Mouse (Mus musculus) brain, embryonic 14.5 days (tissue): Measurements from ENCODE around the gene 9130008F23Rik.

Experiments
- CTCF ChIP-seq: fragments of 200-500 bp; IDR thresholded peaks from 2 replicates; pipeline ENCODE4 v1.5.1; 2012; ENCODE audit warnings: inconsistent platforms, mild to moderate bottlenecking, moderate library complexity, borderline replicate concordance; ENCODE audit not compliant: insufficient read depth, insufficient read length; ENCODE audit errors: extremely low read depth
- POLR2A ChIP-seq: fragments of 200-500 bp; IDR thresholded peaks from 2 replicates; pipeline ENCODE4 v1.6.1; 2012; ENCODE audit warnings: mild to moderate bottlenecking, inconsistent platforms, borderline replicate concordance; ENCODE audit not compliant: poor library complexity, insufficient read depth, insufficient read length, severe bottlenecking; ENCODE audit errors: extremely low read depth

DNA sequence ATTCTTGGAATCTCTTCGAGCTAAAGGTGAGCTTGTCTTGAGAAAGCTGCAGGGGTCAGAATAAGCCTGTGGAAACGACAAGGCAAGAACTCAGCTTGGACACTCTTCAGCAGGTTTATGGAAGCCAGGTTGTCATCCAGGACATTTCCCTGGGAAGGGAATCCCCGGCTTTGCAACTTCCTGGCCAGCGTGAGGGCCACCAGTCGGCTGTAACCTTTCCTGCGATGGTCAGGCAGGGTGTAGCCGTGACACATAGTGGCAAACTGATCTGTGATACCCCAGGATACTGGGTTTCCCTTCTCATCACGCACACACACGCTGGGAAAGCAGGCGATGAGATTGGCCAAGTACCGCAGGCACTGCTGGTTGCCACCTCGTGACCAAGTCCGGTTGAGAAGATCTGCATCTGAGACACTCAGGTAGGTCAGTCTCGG, 24.4 kb upstream of the 9130008F23Rik start:
- TF ChIP-seq CTCF, result no peak
- TF ChIP-seq POLR2A, result no peak
